Mouse (Mus musculus) midbrain, embryonic 14.5 days (tissue): ENCODE measurements at regions not wholly inside any gene's neighbourhood (a gene's known extent, or its start where the extent isn't known, plus 50 kb on each side); places are given as distances from the start of the nearest gene placed in this dataset.

Experiments
- ATAC-seq: fragments of 200-750 bp; cut with Nextera tagmentation; 2 replicates; pipeline ENCODE4 v1.8.0; 2017; ENCODE audit warnings: moderate number of reproducible peaks, moderate library complexity; ENCODE audit not compliant: low FRiP score, low TSS enrichment
- DNase-seq: peaks from one replicate; pipeline ENCODE4 v3.0.0-alpha.2; 2015
- H3K27ac ChIP-seq: fragments of 300-500 bp; sonication (generic); replicated peaks from 2 replicates; pipeline ENCODE4 v1.5.1; 2014; ENCODE audit warnings: mild to moderate bottlenecking, low read depth, low read length, moderate library complexity
- H3K27me3 ChIP-seq: fragments of 300-500 bp; sonication (generic); 2 replicates; pipeline ENCODE4 v1.6.1; 2014; ENCODE audit warnings: low read length, control low read depth, mixed read lengths; ENCODE audit not compliant: control insufficient read depth, insufficient read depth
- H3K36me3 ChIP-seq: fragments of 300-500 bp; sonication (generic); 2 replicates; pipeline ENCODE4 v1.6.1; 2014; ENCODE audit warnings: low read length, control low read depth; ENCODE audit not compliant: control insufficient read depth, insufficient read depth
- H3K4me1 ChIP-seq: fragments of 300-500 bp; sonication (generic); 2 replicates; pipeline ENCODE4 v1.6.1; 2014; ENCODE audit warnings: mild to moderate bottlenecking, antibody characterized with exemption, low read length, control low read depth; ENCODE audit not compliant: control insufficient read depth, insufficient read depth
- H3K4me2 ChIP-seq: fragments of 300-500 bp; sonication (generic); 2 replicates; pipeline ENCODE4 v1.6.1; 2014; ENCODE audit warnings: mild to moderate bottlenecking, low read length, moderate library complexity
- H3K4me3 ChIP-seq: fragments of 300-500 bp; sonication (generic); replicated peaks from 2 replicates; pipeline ENCODE4 v1.5.1; 2014; ENCODE audit warnings: low read depth, low read length
- H3K9ac ChIP-seq: fragments of 300-500 bp; sonication (generic); replicated peaks from 2 replicates; pipeline ENCODE4 v1.6.1; 2014; ENCODE audit warnings: mild to moderate bottlenecking, low read length, moderate library complexity
- H3K9me3 ChIP-seq: fragments of 300-500 bp; sonication (generic); 2 replicates; pipeline ENCODE4 v1.6.1; 2016; ENCODE audit warnings: low read length, control low read depth, mixed read lengths; ENCODE audit not compliant: control insufficient read depth
- WGBS: fragments of 180-500 bp; shearing (Covaris S2); extraction: QIAGEN DNeasy Blood & Tissue Kit; methylation state at CpG from one replicate; pipeline ENCODE4 v1.1.7; 2014; 5-methylcytosine and 5-hydroxymethylcytosine counted together

DNA sequence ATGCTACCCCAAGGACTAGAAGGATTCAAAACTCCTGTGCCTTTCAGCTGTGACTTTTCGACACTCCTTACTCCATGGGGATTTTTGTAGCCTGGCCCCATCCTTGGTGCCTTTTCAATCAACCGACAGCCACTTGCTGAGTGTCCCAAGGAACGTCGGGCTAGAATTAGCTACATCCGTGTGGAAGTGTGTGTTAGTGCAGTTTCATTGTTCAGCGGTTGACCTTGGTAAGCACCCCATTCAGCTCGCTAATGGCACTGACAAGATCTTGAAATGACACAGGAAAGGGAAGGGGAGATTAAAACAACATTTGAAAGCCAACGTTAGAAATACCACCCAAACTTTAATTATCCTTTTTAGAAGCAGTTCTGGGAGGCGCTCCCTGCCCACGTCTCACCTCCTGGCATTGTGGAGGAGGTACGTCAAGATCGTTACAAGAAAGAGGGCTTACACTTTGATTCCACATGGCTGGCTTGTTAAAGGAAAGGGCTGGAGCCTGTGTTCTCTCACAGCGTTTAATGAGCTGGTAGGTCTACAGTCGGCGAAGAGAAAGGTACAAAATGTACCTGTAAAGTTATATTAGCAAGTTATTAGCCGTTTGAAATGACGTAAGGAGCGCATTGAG, 536.4 kb downstream of the Fam19a2 start:
- WGBS = 60% methylated on average over 18 of the region's 18 CpGs
- no peaks in the 10 kb centered on the region for H3K4me1 ChIP-seq
- ATAC-seq (no peak), DNase-seq (peak; percentile 3)
- no peaks in the 10 kb centered on the region for H3K27me3 ChIP-seq
- H3K36me3 ChIP-seq = no peaks in the 10 kb centered on the region
- no peaks in the 10 kb centered on the region for H3K9me3 ChIP-seq
- H3K9ac ChIP-seq = no peak overlapping the region
- no peak overlapping the region for H3K4me3 ChIP-seq
- H3K4me2 ChIP-seq = no peak overlapping the region
- H3K27ac ChIP-seq = no peak overlapping the region

DNA sequence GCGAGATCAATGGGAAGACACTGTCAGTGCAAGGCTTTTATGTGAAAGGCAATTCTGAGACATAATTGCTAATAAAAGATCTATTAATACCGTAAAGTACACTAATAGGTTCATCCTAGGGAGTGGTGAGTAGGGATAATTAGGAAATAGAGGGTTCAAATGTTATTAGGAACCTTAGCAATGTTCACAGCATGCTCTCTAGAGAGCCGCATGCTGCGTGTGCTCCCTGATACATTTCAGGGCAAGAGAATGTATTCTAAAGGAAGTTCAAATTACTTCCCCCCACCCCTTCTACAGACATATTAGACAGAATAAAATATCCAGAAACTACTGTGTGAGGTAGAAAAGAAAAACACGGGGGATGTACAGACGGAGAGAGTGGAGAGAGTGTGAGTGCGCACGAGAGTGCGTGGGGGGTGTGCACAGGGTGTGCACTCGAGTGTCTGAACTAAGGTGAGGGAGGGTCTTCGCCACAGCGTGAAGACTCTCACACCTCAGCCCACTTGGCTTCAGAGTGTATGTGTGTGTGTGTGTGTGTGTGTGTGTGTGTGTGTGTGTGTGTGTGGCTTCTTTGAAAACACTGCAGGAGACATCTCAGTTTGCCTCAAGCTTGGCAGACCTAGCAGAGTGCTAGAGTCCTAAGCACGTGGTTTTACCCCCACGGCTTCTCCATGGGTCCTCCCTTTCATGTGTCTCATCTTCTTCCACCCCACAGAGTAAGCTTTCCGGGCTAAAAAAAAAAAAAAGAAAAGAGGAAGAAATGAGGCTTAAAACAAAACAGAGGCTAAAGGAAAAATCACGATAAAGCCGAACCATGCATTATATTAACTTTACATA, 537.1 kb downstream of the Fam19a2 start:
- WGBS = 80% methylated on average over 17 of the region's 17 CpGs
- no peaks in the 10 kb centered on the region for H3K9me3 ChIP-seq
- H3K4me3 ChIP-seq = no peak overlapping the region

DNA sequence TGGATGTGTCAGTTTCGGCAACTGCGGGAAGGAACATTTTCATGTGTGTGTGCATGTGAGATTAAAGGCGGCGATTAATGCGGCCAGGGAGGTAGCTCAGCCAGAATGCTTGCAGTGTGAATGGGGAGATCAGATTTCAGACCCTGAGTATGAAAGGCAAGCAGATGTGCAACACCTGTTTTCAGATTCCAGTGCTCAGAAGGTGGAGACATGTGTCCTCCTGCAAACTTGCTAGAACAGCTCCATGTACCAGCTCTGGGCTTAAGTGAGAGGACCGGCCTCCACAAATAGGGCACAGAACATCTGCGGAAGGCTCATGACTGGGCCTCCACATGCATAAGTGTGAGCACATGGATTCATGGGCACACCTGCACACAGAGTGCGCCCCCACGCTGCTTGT, 547.1 kb downstream of the Fam19a2 start:
- Histone ChIP-seq H3K27ac (no peak overlapping the region), H3K27me3 (no peaks in the 10 kb centered on the region), H3K36me3 (no peaks in the 10 kb centered on the region), H3K4me3 (no peak overlapping the region), H3K9me3 (no peaks in the 10 kb centered on the region), H3K4me1 (no peaks in the 10 kb centered on the region), H3K4me2 (no peak overlapping the region), H3K9ac (no peak overlapping the region)
- ATAC-seq (no peak), DNase-seq (no peak)
- 88% methylated on average over 9 of the region's 9 CpGs for WGBS

More for the DNA sequence above, 537.1 kb downstream of the Fam19a2 start:
- no peak overlapping the region for H3K4me2 ChIP-seq
- no peak overlapping the region for H3K27ac ChIP-seq
- H3K36me3 ChIP-seq = no peaks in the 10 kb centered on the region
- H3K27me3 ChIP-seq = no peaks in the 10 kb centered on the region
- DNase-seq (peak; percentile 17), ATAC-seq (no peak)
- H3K9ac ChIP-seq = no peak overlapping the region
- H3K4me1 ChIP-seq = no peaks in the 10 kb centered on the region

DNA sequence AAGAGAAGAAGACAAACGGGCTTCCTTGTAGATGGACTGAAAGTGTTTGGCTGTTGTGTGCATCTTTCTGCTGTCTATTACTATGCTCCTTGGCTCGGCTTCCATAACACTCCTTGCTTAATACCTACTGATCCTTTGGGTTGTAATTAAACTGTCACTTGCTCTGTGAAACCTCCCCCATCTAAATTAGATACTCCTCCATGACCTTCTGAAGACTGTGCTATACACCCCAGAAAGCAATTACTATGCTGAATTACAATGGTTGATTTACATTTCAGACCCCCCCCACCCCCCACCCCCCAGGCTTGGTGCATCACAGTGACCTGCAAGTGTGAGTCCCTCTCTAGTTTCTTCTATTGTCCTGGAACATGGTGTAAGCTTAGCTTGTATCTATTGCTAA, 549.3 kb downstream of the Fam19a2 start:
- ATAC-seq = no peak
- Histone ChIP-seq H3K4me2 (no peak overlapping the region), H3K9me3 (no peaks in the 10 kb centered on the region), H3K27ac (no peak overlapping the region), H3K27me3 (no peaks in the 10 kb centered on the region), H3K36me3 (no peaks in the 10 kb centered on the region), H3K4me3 (no peak overlapping the region), H3K4me1 (no peaks in the 10 kb centered on the region), H3K9ac (no peak overlapping the region)
- DNase-seq = no peak
- WGBS = 41% methylated on average over 2 of the region's 2 CpGs

DNA sequence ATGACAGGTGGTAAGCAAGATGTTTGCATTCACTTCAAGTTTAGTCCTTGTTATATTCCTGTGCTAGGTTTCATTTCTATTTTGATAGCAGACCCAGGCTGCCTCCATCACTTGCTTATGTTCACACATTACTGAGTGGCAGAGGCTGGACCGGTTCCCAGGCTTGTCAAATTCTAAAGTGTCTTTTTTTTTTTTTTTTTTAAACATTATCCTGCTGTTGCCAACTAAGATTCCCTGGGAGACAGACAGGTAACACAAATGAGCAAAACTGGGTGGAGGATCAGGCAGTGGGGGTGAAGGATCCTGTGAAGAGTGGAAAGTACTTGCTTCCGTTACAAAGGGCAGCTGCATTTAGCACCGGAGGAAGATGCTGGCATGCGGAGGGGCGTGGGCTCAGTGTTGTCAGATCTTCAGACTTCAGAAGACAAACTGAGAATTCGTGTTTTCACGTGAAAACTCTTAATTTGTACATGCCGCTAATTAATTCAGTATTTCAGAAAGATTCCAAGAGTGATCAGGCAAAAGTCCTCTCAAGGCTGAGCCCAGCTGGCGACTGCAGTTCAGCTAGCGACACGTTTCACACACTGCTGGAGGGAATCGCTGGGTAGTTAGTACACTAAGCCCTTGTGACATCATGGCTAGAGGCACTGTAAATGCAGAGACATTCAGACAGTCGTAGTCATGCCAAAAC, 576.4 kb downstream of the Fam19a2 start:
- peak; percentile 31 for DNase-seq
- WGBS = 34% methylated on average over 13 of the region's 13 CpGs
- no peaks in the 10 kb centered on the region for H3K27me3 ChIP-seq
- H3K9me3 ChIP-seq = no peaks in the 10 kb centered on the region
- no peaks in the 10 kb centered on the region for H3K36me3 ChIP-seq
- no peak for ATAC-seq
- H3K27ac ChIP-seq = no peak overlapping the region
- no peak overlapping the region for H3K4me3 ChIP-seq
- H3K4me1 ChIP-seq = peaks cover 5% of the 10 kb centered on the region; the same call in 1 of the 2 replicates
- H3K4me2 ChIP-seq = peak overlapping the region; percentile 25; the same call in 1 of the 2 replicates
- no peak overlapping the region; the same call in 1 of the 2 replicates for H3K9ac ChIP-seq

DNA sequence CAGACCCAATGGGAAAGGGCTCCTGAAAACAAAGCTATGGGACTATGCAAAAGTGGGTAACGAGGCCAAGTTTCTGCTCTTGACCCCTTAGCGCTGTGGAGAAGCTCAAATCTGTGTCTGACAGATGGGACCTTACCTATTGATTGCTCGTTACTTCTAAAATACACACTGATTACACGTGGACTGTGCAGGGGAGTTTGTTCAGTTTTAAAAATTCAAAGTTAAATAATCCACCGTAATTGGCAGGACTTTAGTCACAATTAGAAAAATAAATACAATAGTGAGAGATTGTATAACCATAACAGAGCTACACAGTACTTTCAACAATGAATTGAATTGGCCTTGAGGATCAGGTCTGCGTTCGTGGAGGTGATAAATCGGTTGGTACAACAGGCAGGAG, 578.3 kb downstream of the Fam19a2 start:
- 89% methylated on average over 8 of the region's 8 CpGs for WGBS
- no peaks in the 10 kb centered on the region for H3K9me3 ChIP-seq
- no peak overlapping the region for H3K9ac ChIP-seq
- H3K27me3 ChIP-seq = no peaks in the 10 kb centered on the region
- H3K27ac ChIP-seq = no peak overlapping the region
- DNase-seq (no peak), ATAC-seq (no peak)
- H3K4me1 ChIP-seq = peaks cover 5% of the 10 kb centered on the region; the same call in 1 of the 2 replicates
- no peaks in the 10 kb centered on the region for H3K36me3 ChIP-seq
- H3K4me2 ChIP-seq = no peak overlapping the region
- no peak overlapping the region for H3K4me3 ChIP-seq

DNA sequence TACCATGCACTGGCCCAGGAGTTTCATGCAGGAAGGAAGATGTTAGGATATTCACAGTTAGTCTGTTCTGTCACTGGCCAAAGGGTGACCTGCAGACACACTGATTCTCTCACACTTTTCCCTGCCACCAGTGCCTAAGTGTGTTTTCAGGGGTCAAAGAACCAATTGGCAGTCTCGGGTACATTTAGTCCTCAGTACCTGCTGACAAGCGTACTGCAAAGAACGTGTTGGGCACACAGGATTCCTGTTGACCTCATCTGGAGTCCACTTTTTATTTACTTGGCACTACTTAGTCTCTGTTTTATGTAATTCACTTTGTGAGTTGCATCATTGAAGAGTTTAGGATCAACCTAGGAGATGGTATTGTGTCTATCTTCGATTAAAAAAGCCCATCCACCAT, 579.8 kb downstream of the Fam19a2 start:
- ATAC-seq = no peak
- 88% methylated on average over 4 of the region's 4 CpGs for WGBS
- Histone ChIP-seq H3K36me3 (no peaks in the 10 kb centered on the region), H3K4me1 (peaks cover 5% of the 10 kb centered on the region; the same call in 1 of the 2 replicates), H3K4me3 (no peak overlapping the region), H3K9ac (no peak overlapping the region), H3K4me2 (no peak overlapping the region), H3K9me3 (no peaks in the 10 kb centered on the region), H3K27ac (no peak overlapping the region), H3K27me3 (no peaks in the 10 kb centered on the region)
- DNase-seq = no peak

DNA sequence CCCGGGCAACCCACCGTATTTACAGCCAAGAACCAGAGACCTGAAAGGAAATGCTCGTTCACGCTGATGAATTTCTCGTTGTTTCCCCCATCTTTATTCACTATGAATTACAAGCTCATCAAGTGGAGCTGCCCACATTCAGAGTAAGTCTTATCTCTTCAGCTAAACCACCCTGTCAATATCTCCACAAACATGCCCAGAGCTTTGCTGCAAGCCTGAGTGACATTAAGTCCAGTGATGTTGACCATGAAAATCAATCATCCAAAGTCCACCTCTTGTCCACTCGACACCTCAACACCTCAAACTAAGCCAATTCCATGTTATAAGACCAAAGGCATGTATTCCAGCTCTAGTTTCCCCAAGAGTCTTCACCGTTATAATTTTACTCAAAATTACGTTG, 582.8 kb downstream of the Fam19a2 start:
- WGBS = 89% methylated on average over 8 of the region's 8 CpGs
- no peak overlapping the region for H3K9ac ChIP-seq
- no peak overlapping the region for H3K4me3 ChIP-seq

More for the DNA sequence above, 582.8 kb downstream of the Fam19a2 start:
- Histone ChIP-seq H3K4me1 (no peaks in the 10 kb centered on the region), H3K27me3 (no peaks in the 10 kb centered on the region), H3K4me2 (no peak overlapping the region), H3K36me3 (no peaks in the 10 kb centered on the region), H3K9me3 (no peaks in the 10 kb centered on the region), H3K27ac (no peak overlapping the region)
- no peak for ATAC-seq
- no peak for DNase-seq
